Mouse (Mus musculus) liver, embryonic 13.5 days (tissue): ENCODE data around the gene Ramp1. TPM values are rescaled to one million over a fixed set of nuclear protein-coding genes. Genes with fewer than 3 reads are reported as not detected.

ENCODE experiments used
- ATAC-seq: fragments of 200-750 bp; cut with Nextera tagmentation; 2 replicates; pipeline ENCODE4 v1.8.0; 2017; ENCODE audit warnings: low read depth, mild to moderate bottlenecking, moderate number of reproducible peaks, moderate library complexity
- DNase-seq: peaks from one replicate; pipeline ENCODE4 v3.0.0; 2022
- H3K27ac ChIP-seq: fragments of 300-500 bp; sonication (generic); 2 replicates; pipeline ENCODE4 v1.5.1; 2015; ENCODE audit warnings: moderate library complexity, mild to moderate bottlenecking, inconsistent platforms
- H3K27me3 ChIP-seq: fragments of 300-500 bp; sonication (generic); 2 replicates; pipeline ENCODE4 v1.6.1; 2015; ENCODE audit warnings: mild to moderate bottlenecking, inconsistent platforms
- H3K36me3 ChIP-seq: fragments of 300-500 bp; sonication (generic); 2 replicates; pipeline ENCODE4 v1.6.1; 2015; ENCODE audit warnings: mild to moderate bottlenecking, inconsistent platforms
- H3K4me1 ChIP-seq: fragments of 300-500 bp; sonication (generic); replicated peaks from 2 replicates; pipeline ENCODE4 v1.6.1; 2015; ENCODE audit warnings: inconsistent platforms
- H3K4me2 ChIP-seq: fragments of 300-500 bp; sonication (generic); 2 replicates; pipeline ENCODE4 v1.6.1; 2015; ENCODE audit warnings: inconsistent platforms, mild to moderate bottlenecking, moderate library complexity
- H3K4me3 ChIP-seq: fragments of 300-500 bp; sonication (generic); replicated peaks from 2 replicates; pipeline ENCODE4 v1.5.1; 2015; ENCODE audit warnings: mild to moderate bottlenecking, inconsistent platforms
- H3K9ac ChIP-seq: fragments of 300-500 bp; sonication (generic); 2 replicates; pipeline ENCODE4 v1.6.1; 2015; ENCODE audit warnings: mild to moderate bottlenecking, inconsistent platforms
- H3K9me3 ChIP-seq: fragments of 300-500 bp; sonication (generic); replicated peaks from 2 replicates; pipeline ENCODE4 v1.6.1; 2016; ENCODE audit warnings: inconsistent platforms
- WGBS: fragments of 180-500 bp; shearing (Covaris S2); methylation state at CpG from one replicate; pipeline ENCODE4 v1.1.7; 2015; ENCODE audit not compliant: insufficient replicate concordance; 5-methylcytosine and 5-hydroxymethylcytosine counted together
- polyA plus RNA-seq: library from polyadenylated mRNA; unstranded; fragments of >200 nt; fragmentation: Nextera tagmentation; extraction: Ambion mirVana; gene quantifications from 2 replicates; pipeline ENCODE4 v1.2.1, GENCODE M21; 2015

Ramp1 gene
- polyA plus RNA-seq, 1 experiment from 2014 or later: 5.3 TPM

DNA sequence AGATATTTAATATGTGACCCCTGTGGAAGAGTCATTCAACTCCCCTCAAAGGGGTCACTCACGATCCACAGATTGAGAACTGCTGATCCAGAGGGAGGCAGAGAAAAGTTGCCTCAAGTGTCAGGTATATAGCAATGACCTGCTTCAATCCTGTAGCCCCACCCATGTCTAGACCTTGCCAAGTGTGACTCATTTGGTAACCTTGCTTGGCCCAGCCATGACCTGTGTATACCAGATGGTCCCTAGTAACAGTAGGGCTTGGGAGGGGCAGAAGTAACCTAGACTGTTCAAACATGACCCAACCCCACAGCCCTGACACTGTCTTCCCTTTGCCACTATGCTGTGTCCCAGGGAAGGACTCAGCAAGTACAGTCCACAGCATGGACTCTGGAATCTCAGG is 61.1 kb downstream of the Ramp1 start:
- no peak overlapping the region for H3K27ac ChIP-seq
- no peaks in the 10 kb centered on the region for H3K9me3 ChIP-seq
- peak; percentile 50 for ATAC-seq
- H3K9ac ChIP-seq: no peak overlapping the region
- no peak for DNase-seq
- WGBS: 55% methylated on average over 1 of the region's 1 CpGs
- no peak overlapping the region for H3K4me2 ChIP-seq
- H3K4me1 ChIP-seq: peaks cover 18% of the 10 kb centered on the region
- no peaks in the 10 kb centered on the region for H3K36me3 ChIP-seq
- H3K27me3 ChIP-seq: no peaks in the 10 kb centered on the region
- H3K4me3 ChIP-seq: no peak overlapping the region

DNA sequence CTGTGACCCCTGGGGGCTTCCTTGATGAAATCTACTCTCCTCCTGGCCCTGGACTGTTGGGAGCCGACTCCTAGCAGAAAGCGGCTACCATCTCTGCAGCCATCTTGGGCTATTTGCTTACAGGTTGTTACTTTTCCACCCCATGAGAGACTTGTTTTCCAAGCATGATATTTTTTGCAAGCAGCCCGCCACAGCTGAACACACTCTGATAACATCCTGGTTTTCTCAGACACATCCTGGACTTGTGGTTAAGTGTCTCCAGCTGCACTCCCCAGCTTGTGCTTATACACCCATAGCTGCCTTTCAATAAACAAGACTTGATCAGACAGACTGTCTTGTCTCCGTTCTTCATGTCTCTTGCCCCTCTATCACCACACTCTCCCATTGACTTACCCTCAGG is 61.6 kb downstream of the Ramp1 start:
- Histone ChIP-seq H3K9ac (no peak overlapping the region), H3K36me3 (no peaks in the 10 kb centered on the region), H3K9me3 (no peaks in the 10 kb centered on the region), H3K4me2 (no peak overlapping the region), H3K27ac (no peak overlapping the region), H3K27me3 (no peaks in the 10 kb centered on the region), H3K4me1 (peaks cover 18% of the 10 kb centered on the region), H3K4me3 (no peak overlapping the region)
- DNase-seq (no peak), ATAC-seq (no peak)
- WGBS: 36% methylated on average over 4 of the region's 4 CpGs

DNA sequence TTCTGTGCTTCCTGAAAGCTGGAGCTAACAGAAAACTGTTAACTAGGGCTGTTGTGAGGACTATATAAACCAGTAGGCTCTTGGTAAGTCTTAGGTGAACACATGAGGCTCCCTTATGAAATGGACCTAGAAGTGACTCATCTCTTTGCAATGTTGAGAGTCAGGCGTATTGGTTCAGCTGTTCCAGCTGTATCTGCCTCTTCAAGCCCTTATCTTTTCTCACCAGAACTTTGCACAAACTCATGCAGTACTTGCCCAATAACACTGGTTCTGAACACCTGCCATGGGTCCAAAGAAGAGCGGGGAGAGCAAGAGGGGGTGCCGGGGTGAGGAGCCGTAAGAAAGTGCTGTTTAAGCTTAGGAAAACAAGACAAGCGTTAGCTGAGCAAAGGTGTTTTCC is 68.6 kb downstream of the Ramp1 start:
- peak overlapping the region; percentile 64 for H3K9ac ChIP-seq
- ATAC-seq (peak; percentile 61), DNase-seq (peak; percentile 63)
- peaks cover 52% of the 10 kb centered on the region for H3K4me1 ChIP-seq
- 56% methylated on average over 5 of the region's 5 CpGs for WGBS
- H3K36me3 ChIP-seq: no peaks in the 10 kb centered on the region
- peak overlapping the region; percentile 97 for H3K27ac ChIP-seq
- H3K4me3 ChIP-seq: peak overlapping the region; percentile 94
- H3K27me3 ChIP-seq: no peaks in the 10 kb centered on the region
- H3K4me2 ChIP-seq: peak overlapping the region; percentile 91
- no peaks in the 10 kb centered on the region for H3K9me3 ChIP-seq

DNA sequence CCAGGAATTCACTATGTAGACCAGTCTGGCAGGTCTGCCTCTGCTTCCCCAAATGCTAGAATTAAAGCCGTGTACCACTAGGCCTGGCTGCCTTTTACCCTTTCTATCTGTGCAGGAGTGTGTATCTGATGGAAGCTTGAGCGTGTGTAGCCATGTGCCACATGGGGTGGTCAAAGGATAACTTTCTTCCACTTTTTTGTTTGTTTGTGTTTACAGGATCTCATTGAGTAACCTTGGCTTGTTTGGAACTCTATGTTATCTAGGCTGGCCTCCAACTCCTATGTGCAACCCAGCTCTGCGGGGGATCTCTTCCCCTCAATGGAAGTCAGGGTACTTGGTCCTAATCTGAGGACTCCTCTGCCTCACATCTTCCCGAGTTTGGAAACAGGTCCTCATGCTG is 69.3 kb downstream of the Ramp1 start:
- H3K36me3 ChIP-seq: no peaks in the 10 kb centered on the region
- DNase-seq: peak; percentile 17
- no peaks in the 10 kb centered on the region for H3K9me3 ChIP-seq
- peaks cover 58% of the 10 kb centered on the region for H3K4me1 ChIP-seq
- H3K9ac ChIP-seq: peak overlapping the region; percentile 59
- 34% methylated on average over 4 of the region's 4 CpGs for WGBS
- peak overlapping the region; percentile 94 for H3K4me3 ChIP-seq
- H3K27me3 ChIP-seq: no peaks in the 10 kb centered on the region
- peak overlapping the region; percentile 97 for H3K27ac ChIP-seq
- peak overlapping the region; percentile 91 for H3K4me2 ChIP-seq
- ATAC-seq: no peak

DNA sequence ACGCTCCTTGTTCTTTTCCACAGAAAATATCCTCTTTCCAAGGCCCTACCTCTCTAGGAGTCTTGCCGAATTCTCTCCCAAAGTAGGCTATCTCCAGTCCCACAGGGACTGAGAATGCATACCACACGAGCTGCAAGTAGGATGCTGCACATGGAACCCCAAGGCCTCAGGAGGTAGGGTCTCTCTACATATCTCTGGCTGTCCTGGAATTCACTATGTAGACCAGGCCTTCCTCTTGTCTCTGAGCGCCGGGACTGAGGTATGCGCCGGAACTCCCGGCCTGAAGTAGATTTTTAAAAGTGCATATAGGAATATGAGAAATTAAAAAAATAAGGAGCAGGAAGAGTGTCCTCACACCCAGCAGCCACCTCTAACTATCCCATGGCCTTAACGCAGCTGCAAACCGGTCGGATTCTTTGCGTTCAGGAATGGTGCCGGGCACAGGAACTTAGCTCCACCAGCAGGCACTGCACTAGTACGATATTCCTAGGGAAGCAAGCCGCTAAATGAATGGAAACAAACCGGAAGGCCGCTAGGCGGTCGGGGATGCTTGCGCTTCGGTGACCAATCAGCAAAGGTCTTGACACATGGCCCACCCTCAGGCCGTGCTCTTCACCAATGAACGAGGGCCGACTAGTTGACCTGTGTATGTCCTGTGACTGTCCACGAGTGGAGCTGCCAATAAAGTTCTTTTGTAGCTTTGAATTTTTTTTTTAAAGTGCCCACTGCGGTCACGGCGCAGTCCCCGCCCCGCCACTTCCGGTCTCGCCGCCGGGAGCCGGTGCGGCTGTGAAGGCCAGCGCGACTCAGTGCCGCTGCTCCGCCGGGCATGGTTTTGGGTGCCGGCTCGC is 70.2 kb downstream of the Ramp1 start, which contains the start of gene Ube2f:
Gene Ube2f, plus strand, starts transcription at position 741 of the 851 bp plus-strand sequence.
- Histone ChIP-seq H3K9ac (peak within 1 kb of the TSS; percentile 98), H3K27ac (peak within 1 kb of the TSS; percentile 97), H3K4me3 (peak within 1 kb of the TSS; percentile 94), H3K9me3 (no peaks in the 10 kb centered on the region), H3K27me3 (no peaks in the 10 kb centered on the region), H3K4me2 (peak within 1 kb of the TSS; percentile 91), H3K36me3 (peaks cover 8% of the 10 kb centered on the region), H3K4me1 (peaks cover 58% of the 10 kb centered on the region)
- DNase-seq (peak; percentile 94), ATAC-seq (peak; percentile 94)
- under 1% methylated on average over 43 of the region's 43 CpGs for WGBS

DNA sequence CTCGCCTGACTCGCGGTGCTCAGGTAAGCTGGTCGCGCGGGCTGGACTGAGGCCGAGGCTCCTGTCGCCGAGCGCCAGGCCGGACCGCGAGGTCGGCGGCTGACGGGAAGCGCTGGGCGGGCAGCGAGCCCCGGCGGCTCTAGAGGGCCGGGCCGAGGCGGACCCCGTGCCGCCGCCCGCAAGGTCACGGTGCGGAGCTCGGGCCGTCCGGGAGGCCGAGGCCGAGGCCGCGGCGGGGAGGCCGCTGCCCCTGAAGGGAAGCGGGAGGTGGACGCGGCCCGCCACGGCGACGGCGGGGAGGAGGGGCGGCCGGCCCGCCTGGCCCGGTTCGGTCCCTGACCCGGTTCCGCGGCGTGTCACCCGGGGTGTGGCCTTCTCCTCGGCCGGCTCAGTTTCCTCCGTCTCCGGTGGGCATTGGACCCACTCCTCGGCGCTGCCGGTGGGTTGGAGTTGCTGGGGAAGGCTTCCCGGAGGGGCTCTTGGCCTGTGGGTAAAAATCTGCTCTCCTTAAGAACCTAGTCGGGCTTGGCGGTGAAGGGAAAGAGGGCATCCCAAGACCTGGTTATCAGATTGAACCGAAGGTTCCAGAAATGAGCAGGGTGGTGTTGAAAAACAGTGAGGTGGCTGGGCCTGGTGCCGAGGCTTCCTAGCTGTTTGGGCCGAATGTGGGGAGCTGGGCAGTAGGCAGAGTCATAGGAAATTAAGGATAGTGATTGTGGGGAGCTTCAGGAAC is 71.0 kb downstream of the Ramp1 start:
- Histone ChIP-seq H3K27ac (peak overlapping the region; percentile 90), H3K27me3 (no peaks in the 10 kb centered on the region), H3K9ac (peak overlapping the region; percentile 98), H3K4me1 (peaks cover 58% of the 10 kb centered on the region), H3K36me3 (peaks cover 11% of the 10 kb centered on the region), H3K4me2 (peak overlapping the region; percentile 91), H3K4me3 (peak overlapping the region; percentile 94), H3K9me3 (no peaks in the 10 kb centered on the region)
- ATAC-seq (peak; percentile 25), DNase-seq (peak; percentile 18)
- under 1% methylated on average over 70 of the region's 70 CpGs for WGBS

DNA sequence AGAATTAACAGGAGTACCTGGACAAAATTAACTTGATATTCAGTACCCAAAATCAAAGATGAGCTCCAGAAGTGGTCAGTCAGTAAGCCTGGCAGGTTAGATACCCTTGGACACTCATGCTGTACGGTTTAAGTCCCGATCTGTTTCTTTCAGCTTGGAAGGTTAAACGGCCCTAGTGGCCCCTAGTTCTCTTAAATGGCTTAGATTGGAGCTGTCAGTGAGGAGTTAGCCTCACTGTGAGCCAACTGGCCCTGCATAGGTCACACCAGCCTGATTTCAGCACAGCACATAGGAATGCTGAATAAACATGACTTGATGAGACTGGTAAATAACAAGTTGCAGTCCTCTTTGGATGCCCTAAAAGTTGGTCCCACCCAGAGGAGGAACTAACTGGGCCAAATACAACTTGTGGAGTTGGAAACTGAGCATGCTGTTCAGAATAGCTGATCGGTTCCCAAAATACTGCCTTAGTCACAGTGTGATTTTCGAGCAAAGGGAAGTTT is 71.6 kb downstream of the Ramp1 start:
- H3K27ac ChIP-seq: peak overlapping the region; percentile 90
- no peak for DNase-seq
- H3K9me3 ChIP-seq: no peaks in the 10 kb centered on the region
- WGBS: 16% methylated on average over 5 of the region's 5 CpGs
- peaks cover 58% of the 10 kb centered on the region for H3K4me1 ChIP-seq
- ATAC-seq: no peak
- H3K9ac ChIP-seq: peak overlapping the region; percentile 98
- peaks cover 11% of the 10 kb centered on the region for H3K36me3 ChIP-seq
- H3K27me3 ChIP-seq: no peaks in the 10 kb centered on the region
- H3K4me2 ChIP-seq: peak overlapping the region; percentile 91
- peak overlapping the region; percentile 94 for H3K4me3 ChIP-seq

DNA sequence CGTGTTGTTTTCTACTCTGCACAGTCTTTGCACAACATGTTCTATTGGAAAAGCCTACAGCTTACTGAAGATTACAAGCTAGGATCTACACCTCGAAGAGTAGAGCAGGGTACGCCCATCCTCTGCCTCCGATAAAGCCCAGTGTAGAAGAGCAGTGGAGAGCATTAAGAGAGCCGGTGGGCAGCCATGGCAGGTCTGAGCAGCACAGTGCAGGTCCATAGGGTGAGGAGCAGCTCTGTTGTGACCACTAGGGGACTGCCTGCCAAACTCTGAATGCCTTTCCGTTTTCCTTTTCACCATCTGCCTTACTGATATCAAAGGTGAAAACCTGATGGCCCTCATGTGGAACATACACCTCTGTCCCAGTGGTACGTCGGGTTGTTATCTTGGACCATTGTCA is 72.3 kb downstream of the Ramp1 start:
- Histone ChIP-seq H3K9ac (peak overlapping the region; percentile 98), H3K4me2 (peak overlapping the region; percentile 91), H3K4me1 (peaks cover 59% of the 10 kb centered on the region), H3K27me3 (no peaks in the 10 kb centered on the region), H3K4me3 (peak overlapping the region; percentile 94), H3K36me3 (peaks cover 12% of the 10 kb centered on the region), H3K27ac (peak overlapping the region; percentile 90), H3K9me3 (no peaks in the 10 kb centered on the region)
- ATAC-seq (peak; percentile 44), DNase-seq (peak; percentile 40)
- 22% methylated on average over 8 of the region's 8 CpGs for WGBS

DNA sequence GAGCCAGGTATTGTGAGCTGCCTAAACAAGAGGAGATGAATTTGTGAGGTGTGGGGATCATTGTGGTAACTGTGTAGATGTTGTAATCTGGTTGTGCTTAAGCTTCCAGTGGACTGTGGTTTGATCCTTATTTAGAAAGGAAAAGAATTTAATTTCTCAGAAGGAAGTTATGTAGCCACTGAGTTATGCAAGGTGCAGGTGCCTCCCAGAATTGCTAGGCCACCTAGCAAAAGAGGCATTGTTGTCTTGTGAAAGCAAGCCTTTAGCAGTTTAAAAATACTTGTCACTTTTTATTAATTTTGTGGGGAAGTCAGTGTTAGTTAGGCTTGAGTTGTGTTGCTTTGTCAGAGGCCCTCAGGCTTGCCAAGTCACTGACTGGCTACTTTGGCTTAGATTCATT is 78.3 kb downstream of the Ramp1 start:
- H3K4me3 ChIP-seq: no peak overlapping the region
- DNase-seq (no peak), ATAC-seq (no peak)
- peaks cover 28% of the 10 kb centered on the region for H3K4me1 ChIP-seq
- H3K27me3 ChIP-seq: no peaks in the 10 kb centered on the region
- H3K9ac ChIP-seq: no peak overlapping the region; the same call in 1 of the 2 replicates
- peaks cover 28% of the 10 kb centered on the region for H3K36me3 ChIP-seq
- H3K27ac ChIP-seq: no peak overlapping the region
- no peaks in the 10 kb centered on the region for H3K9me3 ChIP-seq
- no peak overlapping the region for H3K4me2 ChIP-seq

DNA sequence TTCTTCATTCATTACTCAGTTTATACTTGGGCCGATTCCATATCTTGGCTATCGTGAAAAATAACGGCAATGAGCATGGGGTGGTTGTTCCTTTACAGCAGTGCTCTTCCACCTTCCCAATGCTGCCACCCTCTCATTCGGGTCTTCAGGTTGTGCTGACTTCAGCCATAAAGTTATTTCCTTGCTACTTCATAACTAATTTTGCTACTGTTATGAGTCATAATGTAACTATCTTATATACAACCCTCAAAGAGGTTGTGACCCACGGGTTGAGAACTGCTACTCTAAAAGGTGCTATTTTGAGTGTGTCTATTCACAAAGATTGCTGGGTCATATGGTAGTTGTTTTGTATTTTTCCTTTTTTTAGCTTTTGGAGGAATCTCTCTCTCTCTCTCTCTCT is 80.2 kb downstream of the Ramp1 start:
- ATAC-seq (no peak), DNase-seq (no peak)
- Histone ChIP-seq H3K9ac (no peak overlapping the region), H3K36me3 (peaks cover 26% of the 10 kb centered on the region), H3K4me3 (no peak overlapping the region), H3K4me1 (peaks cover 20% of the 10 kb centered on the region), H3K4me2 (no peak overlapping the region), H3K27me3 (no peaks in the 10 kb centered on the region), H3K9me3 (no peaks in the 10 kb centered on the region), H3K27ac (no peak overlapping the region)
- WGBS: 69% methylated on average over 5 of the region's 5 CpGs

DNA sequence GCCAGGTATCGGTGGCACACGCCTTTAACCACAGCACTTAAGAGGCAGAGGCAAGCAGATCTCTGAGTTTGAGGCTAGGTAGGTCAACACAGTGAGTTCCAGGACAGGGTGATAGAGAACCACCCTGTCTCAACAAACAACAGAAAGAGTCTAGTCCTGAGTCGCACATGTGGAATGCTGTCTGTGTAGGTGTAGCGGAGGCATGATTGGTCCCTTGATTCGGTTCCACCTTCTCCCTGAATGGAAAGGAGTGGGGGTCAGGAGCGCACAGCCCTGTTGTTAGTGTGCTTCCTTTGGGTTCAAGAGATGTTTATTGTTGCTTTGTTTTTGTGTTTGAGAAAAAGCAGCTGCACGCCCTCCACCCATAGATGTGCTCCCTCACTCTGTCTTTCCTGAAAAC is 82.9 kb downstream of the Ramp1 start:
- Histone ChIP-seq H3K27ac (no peak overlapping the region), H3K9ac (no peak overlapping the region), H3K27me3 (no peaks in the 10 kb centered on the region), H3K9me3 (no peaks in the 10 kb centered on the region), H3K36me3 (peaks cover 33% of the 10 kb centered on the region), H3K4me1 (peaks cover 12% of the 10 kb centered on the region), H3K4me2 (no peak overlapping the region), H3K4me3 (no peak overlapping the region)
- WGBS: 92% methylated on average over 7 of the region's 7 CpGs
- DNase-seq (no peak), ATAC-seq (no peak)
